Mouse (Mus musculus): Measurements from ENCODE around the gene Wfdc2. TPM values are rescaled to one million over a fixed set of nuclear protein-coding genes. Genes with fewer than 3 reads are reported as not detected.

The Wfdc2 gene
- polyA plus RNA-seq (2012; rRNA removed) = 4.5 and 14.3 TPM in 2 replicates

GRCm38 (mm10) chr2:164562391-164563188 is at the start of gene Wfdc2:
Gene Wfdc2, plus strand, starts transcription at chr2:164562413.

DNA sequence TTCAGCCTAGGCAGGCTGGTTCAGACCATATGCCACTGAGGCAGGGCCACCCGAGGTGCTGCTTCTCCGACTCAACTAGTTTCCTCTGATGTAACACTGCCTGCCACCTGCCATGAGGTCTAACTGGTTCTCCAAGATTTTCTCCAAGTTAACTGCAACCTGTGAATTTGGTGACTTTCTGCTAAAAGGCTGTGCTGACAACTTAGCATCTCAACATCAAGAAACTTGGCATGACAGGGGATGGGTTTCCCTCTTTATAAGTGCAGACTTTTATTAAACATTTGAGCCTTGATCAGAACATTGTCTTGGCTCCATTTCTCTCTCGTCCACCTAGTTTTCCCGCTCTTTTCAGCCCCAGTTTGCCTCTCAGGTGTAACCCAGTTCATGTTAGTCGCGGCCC is 11.1 kb downstream of the Wfdc2 start, which contains the start of gene Spint3:
TSS of gene Spint3 (minus strand) at position 101 of the 400 bp plus-strand sequence.

DNA sequence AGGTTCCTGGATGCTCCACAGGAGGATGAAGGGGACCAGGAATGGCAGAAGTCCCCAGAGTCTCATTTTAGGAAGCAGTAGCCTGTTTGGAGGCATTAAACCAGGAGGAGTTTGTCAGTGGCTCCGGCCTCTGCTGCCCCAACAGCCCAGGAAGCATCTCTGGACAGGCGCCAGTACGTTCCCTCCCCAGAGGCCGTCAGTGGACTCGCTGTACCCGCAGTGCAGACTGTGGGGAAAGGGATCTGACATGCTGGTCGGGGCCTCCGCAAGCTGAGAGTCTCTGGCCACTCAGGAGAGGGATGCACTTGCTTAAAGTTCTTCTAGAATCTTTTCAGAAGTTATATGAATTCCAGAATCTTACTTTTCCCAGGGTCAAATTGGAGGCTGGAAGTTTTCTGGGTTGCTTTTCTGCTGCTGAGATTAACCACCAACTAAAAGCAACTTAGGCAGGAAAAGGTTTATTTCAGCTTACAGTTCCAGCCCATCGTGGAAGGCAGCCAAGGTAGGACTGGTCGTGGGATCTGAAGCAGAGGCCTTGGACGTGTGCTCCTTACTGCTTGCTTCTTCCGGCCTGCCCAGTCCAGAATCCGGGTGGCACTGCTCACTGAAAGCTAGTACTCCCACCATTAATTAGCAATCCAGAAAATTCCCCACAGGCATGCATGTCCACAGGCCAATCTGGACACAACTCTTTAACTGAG is 23.0 kb downstream of the Wfdc2 start, which contains the start of gene Wfdc6a:
TSS of gene Wfdc6a (minus strand) at position 423 of the 701 bp plus-strand sequence.

GRCm38 (mm10) chr2:164593494-164593893 is 31.3 kb downstream of the Wfdc2 start, which contains the start of gene Eppin:
Gene Eppin, minus strand, starts transcription at chr2:164593594.

DNA sequence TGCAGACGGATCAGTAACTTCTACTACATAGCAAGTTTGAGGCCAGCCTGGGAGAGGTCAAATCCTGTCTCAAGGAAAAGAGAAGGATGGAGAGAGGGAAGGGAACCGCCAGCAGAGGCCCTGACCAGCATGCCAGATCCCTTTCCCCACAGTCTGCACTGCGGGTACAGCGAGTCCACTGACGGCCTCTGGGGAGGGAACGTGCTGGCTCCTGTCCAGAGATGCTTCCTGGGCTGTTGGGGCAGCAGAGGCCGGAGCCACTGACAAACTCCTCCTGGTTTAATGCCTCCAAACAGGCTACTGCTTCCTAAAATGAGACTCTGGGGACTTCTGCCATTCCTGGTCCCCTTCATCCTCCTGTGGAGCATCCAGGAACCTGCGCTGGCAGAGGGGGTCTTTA is 51.3 kb downstream of the Wfdc2 start, which contains the start of the genes Wfdc6b and Wfdc8:
TSS of gene Wfdc6b (plus strand) at position 52 of the 400 bp plus-strand sequence.
TSS of gene Wfdc8 (minus strand) at position 156 of the 400 bp plus-strand sequence.

Other genes starting within 250 kb of the Wfdc2 start
- not detected in 2 replicates for gene Svs6, start 245.7 kb upstream of the Wfdc2 start, polyA plus RNA-seq (2012; rRNA removed)
- gene Svs5, start 229.7 kb upstream of the Wfdc2 start, polyA plus RNA-seq (2012; rRNA removed) = not detected in 2 replicates
- 0.16 and 1.3 TPM in 2 replicates for gene Slpi, start 173.3 kb upstream of the Wfdc2 start, polyA plus RNA-seq (2012; rRNA removed)
- gene Rbpjl, start 159.3 kb upstream of the Wfdc2 start, polyA plus RNA-seq (2012; rRNA removed) = 0.17 and 0.74 TPM in 2 replicates
- gene Matn4, start 157.3 kb upstream of the Wfdc2 start, polyA plus RNA-seq (2012; rRNA removed) = 14.9 and 118 TPM in 2 replicates
- 3.3 and 8.2 TPM in 2 replicates for gene Sdc4, start 118.5 kb upstream of the Wfdc2 start, polyA plus RNA-seq (2012; rRNA removed)
- gene Sys1, start 105.4 kb upstream of the Wfdc2 start, polyA plus RNA-seq (2012; rRNA removed) = 53.1 and 56.8 TPM in 2 replicates
- gene Gm20458, start 101.4 kb upstream of the Wfdc2 start, polyA plus RNA-seq (2012; rRNA removed) = 10.3 and 10.7 TPM in 2 replicates
- gene Trp53tg5, start 88.7 kb upstream of the Wfdc2 start, polyA plus RNA-seq (2012; rRNA removed) = not detected in 2 replicates
- 9.6 and 11.6 TPM in 2 replicates for gene Dbndd2, start 76.3 kb upstream of the Wfdc2 start, polyA plus RNA-seq (2012; rRNA removed)
- 82.2 and 101 TPM in 2 replicates for gene Pigt, start 64.9 kb upstream of the Wfdc2 start, polyA plus RNA-seq (2012; rRNA removed)
- not detected in 2 replicates for gene Spint3, start 11.0 kb downstream of the Wfdc2 start, polyA plus RNA-seq (2012; rRNA removed)
- not detected in 2 replicates for gene Wfdc6a, start 23.0 kb downstream of the Wfdc2 start, polyA plus RNA-seq (2012; rRNA removed)
- not detected in 2 replicates for gene Eppin, start 31.2 kb downstream of the Wfdc2 start, polyA plus RNA-seq (2012; rRNA removed)
- not detected in 2 replicates for gene Wfdc6b, start 51.1 kb downstream of the Wfdc2 start, polyA plus RNA-seq (2012; rRNA removed)
- gene Wfdc8, start 51.2 kb downstream of the Wfdc2 start, polyA plus RNA-seq (2012; rRNA removed) = 0.04 TPM in 1 of 2 replicates, not detected in the other
- not detected in 2 replicates for gene Wfdc16, start 76.4 kb downstream of the Wfdc2 start, polyA plus RNA-seq (2012; rRNA removed)
- gene Wfdc10, start 93.6 kb downstream of the Wfdc2 start, polyA plus RNA-seq (2012; rRNA removed) = not detected in 2 replicates
- gene Wfdc9, start 94.2 kb downstream of the Wfdc2 start, polyA plus RNA-seq (2012; rRNA removed) = not detected in 2 replicates
- not detected in 2 replicates for gene Wfdc11, start 111.7 kb downstream of the Wfdc2 start, polyA plus RNA-seq (2012; rRNA removed)
- gene Wfdc13, start 122.7 kb downstream of the Wfdc2 start, polyA plus RNA-seq (2012; rRNA removed) = not detected in 2 replicates
- gene Spint4, start 136.1 kb downstream of the Wfdc2 start, polyA plus RNA-seq (2012; rRNA removed) = not detected in 2 replicates
- not detected in 2 replicates for gene Spint5, start 152.9 kb downstream of the Wfdc2 start, polyA plus RNA-seq (2012; rRNA removed)
- gene Wfdc3, start 183.5 kb downstream of the Wfdc2 start, polyA plus RNA-seq (2012; rRNA removed) = 1.0 and 1.1 TPM in 2 replicates
- 60.1 and 64.9 TPM in 2 replicates for gene Dnttip1, start 183.6 kb downstream of the Wfdc2 start, polyA plus RNA-seq (2012; rRNA removed)
- 143 and 191 TPM in 2 replicates for gene Ube2c, start 207.5 kb downstream of the Wfdc2 start, polyA plus RNA-seq (2012; rRNA removed)
- gene Tnnc2, start 217.6 kb downstream of the Wfdc2 start, polyA plus RNA-seq (2012; rRNA removed) = 0.54 and 60.3 TPM in 2 replicates
- gene Snx21, start 223.4 kb downstream of the Wfdc2 start, polyA plus RNA-seq (2012; rRNA removed) = 20.5 and 22.1 TPM in 2 replicates
- 30.2 and 33.6 TPM in 2 replicates for gene Acot8, start 242.5 kb downstream of the Wfdc2 start, polyA plus RNA-seq (2012; rRNA removed)
- gene Zswim3, start 242.7 kb downstream of the Wfdc2 start, polyA plus RNA-seq (2012; rRNA removed) = 8.6 and 9.6 TPM in 2 replicates

All from central nervous system, embryonic 14 days (tissue).